Mouse (Mus musculus) retina, embryonic 14.5 days (tissue): ENCODE measurements around the gene Foxj3.

Experiments
- DNase-seq: peaks from one replicate; pipeline ENCODE4 v3.0.0-alpha.2; 2015; ENCODE audit warnings: low spot score

Gene Foxj3

DNA sequence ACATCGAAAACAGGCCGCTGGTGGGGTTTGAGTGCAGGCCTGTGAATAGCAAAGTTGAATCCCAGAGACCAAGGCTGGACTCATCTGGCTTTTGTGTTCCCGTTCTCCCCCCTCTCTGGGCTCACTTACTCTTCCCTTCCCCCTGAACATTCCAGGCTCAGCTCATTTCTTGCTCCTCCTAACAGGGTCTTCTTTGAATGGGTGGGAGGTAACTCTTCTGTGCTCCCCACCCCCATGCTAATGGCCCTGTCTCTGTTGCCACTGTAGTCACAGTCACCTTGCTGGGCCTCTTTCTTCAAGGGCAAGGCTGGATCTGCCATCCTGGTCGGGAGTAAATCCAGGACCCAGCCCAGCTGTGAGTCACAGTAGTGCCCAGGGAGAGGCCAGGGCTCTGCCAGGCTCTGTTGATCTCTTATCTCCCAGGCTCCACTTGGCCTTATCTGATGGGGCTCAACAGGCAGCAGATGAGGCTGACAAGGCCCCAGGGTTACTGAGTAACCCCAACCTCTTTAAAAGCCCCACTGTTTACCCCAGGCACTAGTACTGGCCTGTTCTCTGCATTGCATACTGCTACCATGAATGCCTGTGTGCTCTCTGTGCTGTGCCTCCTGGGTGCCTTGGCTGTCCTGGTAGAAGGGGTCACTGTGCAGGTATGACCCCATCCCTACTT is 100.5 kb downstream of the Foxj3 start, which contains the start of gene Guca2a:
TSS of gene Guca2a (plus strand) at position 529 of the 670 bp plus-strand sequence.
- DNase-seq = no peak

DNA sequence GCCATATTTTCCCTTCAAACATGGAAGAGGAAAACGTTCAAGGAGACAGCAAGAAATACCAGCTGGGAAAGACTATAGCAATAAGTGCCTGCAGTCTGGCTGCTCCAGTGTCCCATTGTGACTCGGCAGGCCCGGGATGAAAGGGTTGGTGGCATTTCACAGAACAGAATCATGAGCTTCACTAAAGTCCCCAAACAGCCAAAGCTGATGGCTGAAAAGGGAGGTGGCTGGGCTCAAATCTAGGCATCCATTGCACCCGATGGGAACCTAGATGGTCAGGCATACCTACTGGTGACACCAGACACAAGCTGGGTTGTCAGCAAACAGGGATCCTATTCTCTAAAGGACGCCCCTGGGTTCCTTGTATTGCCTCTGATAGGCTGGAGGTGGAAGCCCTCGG is 101.1 kb downstream of the Foxj3 start:
- DNase-seq = no peak

DNA sequence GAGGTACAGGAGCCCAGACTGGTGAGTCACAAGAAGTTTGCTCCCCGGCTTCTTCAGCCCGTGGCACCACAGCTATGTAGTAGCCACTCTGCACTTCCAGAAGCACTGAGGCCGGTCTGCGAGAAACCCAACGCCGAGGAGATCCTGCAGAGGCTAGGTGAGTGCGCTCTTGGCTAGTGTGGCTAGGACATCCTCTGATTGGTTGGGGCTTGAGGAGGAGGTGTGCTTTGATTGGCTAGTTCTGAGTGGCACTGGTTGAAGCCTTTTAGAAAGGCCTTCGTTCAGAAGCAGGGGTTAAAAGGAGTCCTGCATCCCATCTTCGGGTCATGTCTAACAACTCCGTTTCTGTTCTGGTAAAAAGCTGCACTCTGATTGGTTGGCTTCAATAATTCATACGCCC is 101.9 kb downstream of the Foxj3 start:
- no peak for DNase-seq

DNA sequence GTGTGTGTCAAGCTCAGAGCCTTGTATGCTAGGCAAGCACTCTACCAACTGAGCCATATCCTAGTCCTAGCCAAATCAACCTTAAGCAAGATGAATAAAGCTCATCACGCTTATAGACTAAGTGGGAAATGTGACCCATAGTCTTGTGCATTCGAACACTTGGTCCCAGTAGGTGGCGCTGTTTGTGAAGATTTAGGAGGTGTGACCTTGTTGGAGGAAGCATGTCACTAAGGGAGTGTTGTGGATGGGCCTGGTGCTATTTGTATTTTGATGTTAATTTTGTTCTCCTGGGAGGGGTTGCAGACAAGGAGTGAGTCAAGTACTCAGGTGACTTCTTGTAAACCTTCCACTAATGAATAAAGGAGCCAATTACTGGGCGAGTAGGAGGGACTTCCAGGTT is 105.9 kb downstream of the Foxj3 start:
- no peak for DNase-seq

DNA sequence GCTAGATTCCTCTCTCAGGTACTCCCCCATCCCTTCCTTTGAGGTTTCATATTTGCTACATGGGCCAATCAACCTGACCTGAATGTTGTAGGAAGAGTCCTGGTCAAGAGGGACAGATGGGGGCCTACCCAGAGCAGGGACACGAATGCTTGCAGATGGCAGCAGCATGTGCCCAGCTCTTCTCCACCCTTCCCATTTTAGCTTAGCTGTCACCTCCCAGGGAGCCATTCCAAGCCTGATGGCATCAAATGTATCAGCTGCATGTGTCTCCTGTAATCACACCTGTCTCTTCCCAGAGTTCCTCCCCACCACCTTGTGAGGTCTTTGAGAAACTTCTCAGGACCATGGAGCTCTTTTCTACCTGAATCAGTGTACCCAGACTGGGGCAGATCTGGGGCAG is 120.2 kb downstream of the Foxj3 start:
- no peak for DNase-seq

DNA sequence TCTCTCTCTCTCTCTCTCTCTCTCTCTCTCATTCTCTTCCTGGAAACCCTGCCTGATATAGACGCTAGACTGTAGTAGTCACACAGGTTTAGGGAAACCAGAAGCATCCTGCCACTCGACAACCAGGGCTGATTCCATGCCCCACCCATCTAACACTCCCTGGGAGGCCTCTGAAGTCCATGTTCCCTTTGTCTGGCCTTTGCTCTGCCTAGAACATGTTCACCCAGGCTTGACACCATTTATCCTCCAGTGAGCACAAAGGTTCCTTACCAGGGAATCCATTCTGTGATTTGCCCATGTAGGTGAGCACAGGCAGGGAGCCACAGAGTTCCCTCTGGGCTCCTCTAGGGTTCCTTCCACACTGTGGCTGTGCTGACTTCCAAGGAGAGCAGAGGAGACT is 121.4 kb downstream of the Foxj3 start:
- no peak for DNase-seq

DNA sequence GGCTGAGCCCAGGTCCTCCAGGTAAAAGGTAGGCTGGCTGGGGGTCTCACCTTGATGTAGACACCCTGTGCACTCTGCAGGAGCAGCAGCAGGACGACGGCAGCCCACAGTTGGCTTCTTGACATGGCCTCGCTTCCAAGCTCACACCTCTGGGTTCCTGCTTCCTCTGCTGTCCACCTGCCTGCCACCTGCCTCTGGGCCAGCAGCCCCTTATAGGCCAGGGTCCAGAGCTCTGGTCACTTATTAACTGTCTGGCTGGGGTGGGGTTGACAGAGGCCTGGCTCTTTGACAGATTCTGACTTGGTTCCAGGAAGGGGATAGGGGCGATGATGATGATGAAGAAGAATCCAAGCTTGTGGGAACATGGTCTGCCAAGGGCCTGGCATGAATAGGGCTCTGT is 121.9 kb downstream of the Foxj3 start, which contains the start of gene Guca2b:
TSS of gene Guca2b (minus strand) at position 224 of the 400 bp plus-strand sequence.
- DNase-seq = no peak

DNA sequence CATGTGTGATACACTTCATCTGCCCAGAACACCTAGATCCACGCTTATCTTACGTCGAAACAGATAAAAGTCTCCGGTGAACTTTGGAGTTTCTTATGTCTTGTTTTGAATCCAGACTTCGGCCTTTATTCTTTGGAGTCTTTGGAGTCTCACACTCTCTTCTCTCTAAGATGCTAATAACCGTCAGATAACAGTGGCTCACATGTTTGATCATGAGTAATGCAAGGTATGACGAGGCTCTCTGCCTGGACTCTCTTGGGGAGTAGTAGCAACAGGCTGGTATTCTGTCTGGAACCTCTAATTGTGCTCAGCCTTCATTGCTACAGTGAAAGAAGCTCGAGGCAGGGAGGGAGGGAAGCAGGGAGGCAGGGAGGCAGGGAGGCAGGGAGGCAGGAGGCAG is 123.2 kb downstream of the Foxj3 start:
- DNase-seq = no peak

DNA sequence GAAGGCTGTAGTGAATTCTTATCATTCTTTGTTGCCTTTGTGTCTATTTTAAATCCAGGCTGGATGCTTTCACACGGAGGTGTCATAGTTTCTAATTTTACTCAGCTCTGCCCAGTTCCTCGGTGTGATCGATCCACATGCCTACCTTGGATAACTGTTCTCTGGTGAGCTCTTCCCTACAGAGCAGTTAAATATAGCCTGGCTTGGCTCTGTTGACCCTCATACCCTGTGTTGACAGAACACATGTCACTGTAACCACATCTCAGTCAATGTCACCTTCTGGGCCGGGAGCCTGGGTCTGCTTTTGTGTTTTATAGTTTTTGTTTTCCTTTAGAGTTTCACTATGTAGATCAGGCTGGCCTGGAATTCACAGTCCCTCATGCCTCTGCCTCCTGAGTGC is 125.3 kb downstream of the Foxj3 start:
- no peak for DNase-seq

DNA sequence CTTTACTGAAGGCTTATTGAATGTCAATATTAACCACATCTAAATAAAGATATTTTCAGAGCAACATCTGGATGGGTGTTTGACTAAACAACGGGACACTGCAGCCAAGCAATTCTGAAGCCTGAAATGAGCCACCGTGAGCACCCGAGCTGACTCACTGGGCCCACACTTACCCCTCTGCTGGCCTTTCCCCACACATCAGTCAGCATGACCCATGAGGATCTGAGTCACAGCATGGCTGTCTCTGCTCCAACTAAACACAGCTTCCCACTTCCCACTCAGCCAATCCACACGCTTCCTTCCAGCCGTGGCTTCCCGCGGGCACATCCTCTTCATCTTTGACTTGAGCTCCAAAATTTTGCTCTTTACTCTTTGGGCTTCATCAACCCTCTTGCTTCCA is 126.2 kb downstream of the Foxj3 start:
- no peak for DNase-seq

DNA sequence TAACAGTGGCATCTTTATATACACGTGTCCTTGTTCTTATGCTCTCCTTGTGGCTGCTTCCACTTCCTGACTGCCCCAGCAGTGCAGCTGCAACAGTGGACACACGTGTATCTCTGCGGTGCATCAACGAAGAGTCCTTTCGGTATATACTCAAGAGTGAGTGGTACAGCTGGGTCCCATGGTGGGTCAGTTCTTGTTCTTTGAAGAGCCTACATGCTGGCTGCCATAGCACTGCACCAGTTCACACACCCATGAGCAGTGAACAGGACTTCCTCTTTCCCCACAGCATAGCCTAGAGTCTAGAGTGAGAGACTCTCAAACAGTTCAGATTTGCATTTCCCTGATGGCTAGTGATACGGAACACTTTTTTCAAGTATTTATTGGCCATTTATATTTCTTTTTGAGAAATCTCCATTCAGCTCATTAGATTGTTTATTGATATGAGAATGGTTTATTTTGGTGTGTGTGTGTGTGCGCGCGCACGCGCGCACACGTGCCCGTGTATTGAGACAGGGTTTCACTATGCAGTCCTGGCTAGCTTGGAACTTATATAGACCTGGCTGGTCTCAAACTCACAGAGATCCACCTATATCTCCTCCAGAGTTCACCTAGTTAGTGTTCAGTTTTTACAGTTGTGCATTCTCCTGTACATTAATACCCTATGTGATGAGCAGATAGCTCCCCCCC is 126.7 kb downstream of the Foxj3 start:
- DNase-seq = no peak

DNA sequence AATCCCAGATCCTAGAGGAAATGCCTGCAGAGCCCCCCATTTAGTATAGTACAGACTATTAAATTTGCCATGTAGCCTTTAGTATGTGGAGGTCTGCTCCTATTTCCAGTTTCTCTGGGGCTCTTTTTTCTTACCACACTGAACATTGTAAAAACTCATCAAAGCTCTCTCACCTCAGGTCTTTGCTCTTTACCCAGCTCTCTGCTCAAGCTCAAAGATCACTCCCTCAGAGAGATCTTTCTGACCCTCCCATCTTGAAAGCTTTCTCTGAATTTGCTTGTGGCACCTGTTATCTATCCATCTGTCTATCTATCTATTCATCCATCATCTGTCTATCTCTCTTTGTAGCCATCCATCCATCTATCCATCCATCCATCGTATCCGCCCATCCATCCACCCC is 128.4 kb downstream of the Foxj3 start:
- DNase-seq = no peak

DNA sequence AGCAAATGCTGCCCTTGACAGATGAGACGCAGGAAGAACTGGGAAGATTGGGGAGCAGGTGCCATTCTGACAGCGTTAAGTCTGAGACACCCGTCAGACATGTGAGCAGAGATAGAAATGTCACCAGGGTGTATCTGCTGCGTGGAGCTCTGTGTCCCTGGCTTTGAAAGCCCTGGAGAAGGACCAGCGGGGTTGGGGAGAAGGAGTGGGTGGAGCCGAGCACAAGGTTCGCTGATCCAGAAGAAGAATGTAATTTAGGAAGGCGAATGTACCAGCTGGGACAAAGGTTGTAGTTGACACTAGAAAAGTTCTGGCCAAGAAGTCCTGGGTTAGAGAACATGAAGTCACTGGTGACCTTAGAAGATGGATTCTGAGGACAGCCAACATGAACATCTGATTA is 129.3 kb downstream of the Foxj3 start:
- DNase-seq = no peak

DNA sequence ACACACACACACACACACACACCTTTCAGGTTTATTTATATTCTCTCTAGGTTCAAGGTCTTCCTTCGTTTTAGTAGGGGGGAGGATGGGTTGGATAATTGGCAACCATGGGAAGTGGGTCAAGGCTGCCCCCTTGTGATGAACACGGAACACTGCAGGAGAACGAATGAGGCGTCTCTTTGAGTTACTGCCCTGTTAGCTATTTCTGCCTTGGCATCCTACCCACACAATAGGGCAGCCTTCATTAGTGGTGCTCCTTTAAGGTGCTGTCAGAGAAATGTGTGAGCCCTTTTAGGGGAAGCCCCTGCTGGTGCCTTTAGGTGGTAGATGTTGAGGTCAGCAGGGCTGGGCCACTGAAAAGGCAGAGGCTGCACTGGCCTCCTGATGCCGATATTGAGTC is 130.7 kb downstream of the Foxj3 start:
- DNase-seq = peak; percentile 81

DNA sequence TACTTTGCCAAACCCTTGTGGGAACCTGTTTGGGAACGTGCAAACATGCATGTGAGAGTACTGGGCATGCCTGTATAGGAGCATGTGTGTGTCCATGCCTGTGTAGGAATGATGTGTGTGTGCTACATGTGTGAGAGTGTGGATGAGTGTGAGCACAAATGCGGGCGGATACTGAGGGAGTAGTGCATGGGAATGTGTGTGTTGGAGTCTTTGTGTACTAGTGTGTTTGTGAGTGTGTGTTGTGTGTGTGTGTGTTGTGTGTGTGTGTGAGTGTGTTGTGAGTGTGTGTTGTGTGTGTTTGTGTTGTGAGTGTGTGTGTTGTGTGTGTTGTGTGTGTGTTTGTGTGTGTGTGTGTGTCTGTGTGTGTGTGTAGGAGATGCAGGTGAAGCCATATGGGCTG is 131.4 kb downstream of the Foxj3 start:
- DNase-seq = no peak

DNA sequence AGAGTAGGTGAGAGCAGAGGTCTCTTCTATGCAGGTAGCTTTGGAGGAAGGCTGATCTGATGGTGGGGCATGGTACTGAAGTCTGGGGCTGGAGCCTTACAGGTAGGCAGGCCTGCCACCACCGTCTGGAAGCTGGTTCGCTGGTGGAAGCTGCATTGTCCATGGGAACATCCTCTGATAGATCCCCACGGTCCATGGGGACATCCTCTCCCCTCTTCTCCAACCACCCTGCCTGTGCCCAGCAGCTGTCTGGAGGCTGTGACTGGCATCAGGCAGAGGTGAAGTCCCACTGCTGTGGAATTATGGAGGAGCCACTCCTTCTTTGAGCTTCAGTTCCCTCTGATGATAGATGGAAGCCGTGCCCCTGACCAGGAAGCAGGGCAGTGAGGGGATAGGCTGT is 131.8 kb downstream of the Foxj3 start:
- DNase-seq = no peak

DNA sequence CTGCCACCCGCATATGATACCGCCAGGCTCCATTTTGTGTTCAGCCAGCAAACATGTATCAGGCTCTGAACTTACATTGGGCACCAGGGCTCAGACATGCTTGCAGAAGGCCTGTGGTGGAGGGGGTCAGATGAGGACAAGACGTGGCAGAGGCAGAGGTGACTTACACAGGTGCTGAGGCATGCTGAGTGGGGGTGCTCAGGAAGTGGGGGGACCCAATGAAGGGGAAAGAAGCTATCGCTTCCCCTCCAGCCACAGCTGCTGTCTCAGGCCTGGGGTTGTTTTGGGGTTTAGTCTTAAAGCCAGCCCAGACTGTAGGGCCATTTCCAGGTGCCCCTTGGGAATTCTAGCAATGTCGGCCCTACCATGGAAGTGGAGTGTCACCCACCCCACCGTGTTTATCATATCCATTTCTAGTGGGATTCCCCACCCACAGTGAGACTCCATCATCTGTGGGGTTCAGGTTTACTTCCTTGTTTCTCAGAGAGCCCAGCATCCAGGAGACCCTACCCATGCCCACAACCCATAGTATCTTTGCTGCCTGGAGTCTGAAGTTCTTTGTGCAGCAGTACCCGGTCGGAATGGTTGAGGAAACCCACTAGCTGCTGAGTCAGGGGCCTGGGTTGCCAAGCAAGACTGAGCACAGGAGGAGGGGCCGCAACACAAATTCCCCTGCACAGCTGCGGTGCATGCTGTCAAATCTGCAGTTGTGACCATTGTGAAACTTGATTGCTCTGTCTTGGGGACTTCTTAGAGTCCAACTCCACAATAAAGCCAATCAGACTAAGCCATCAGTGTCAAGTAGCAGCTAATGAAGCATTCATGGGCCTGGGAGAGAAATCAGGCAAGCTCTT is 132.8 kb downstream of the Foxj3 start:
- DNase-seq = no peak

DNA sequence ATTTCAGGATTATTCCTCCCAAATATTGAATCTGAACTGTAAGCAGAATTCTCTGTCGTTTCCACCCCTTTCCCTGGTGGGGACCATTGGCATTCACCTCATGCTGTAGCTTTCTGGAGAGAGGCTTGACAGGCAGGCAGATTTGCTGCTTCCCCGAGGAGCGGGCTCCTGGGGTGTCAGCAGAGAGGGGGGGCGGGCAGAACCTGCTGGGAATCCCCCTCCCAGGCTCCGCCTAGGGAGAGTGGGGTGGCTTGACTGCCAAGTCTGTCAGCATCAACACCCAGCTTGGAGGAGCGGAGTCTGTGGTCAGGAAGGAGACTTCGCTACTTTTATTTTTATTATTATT is 133.4 kb downstream of the Foxj3 start:
- no peak for DNase-seq

DNA sequence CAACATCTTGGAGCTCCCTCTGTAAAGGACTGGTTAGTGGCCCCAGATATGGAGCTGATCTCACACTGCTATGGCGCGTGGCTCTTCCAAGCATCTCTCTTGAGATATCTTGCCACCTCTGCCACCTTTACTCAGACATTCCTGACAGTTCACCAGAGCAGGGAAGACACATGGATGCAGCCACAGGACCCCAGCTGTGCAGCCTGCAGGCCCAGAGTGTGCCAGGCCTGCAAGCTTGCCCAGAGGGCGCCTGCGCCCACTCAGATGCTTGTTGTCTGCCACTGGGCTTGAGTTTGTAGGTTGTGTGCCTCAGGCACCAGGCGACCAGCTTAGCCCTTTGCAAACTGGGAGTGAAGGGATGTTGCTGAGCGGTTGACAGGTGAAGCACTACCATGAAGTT is 133.9 kb downstream of the Foxj3 start:
- no peak for DNase-seq

DNA sequence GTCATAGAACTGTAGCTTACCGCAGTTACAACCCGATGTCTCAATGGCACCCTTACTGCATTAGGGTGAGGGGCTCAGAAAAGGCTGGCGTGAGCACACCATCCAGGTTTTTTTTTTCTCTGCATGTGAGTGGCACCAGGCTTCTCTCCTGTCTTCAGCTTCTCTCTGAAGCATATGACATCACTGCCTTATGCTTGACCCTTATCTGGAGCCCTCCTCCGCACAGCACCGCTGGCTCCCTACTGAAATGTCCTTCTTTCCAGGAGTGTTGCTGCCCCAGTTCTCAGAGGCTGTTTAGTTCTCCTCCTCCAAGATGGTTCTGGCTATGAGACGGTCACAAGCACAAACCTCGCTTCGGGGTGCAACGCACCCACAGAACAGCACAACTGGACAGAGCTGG is 134.4 kb downstream of the Foxj3 start:
- DNase-seq = no peak

DNA sequence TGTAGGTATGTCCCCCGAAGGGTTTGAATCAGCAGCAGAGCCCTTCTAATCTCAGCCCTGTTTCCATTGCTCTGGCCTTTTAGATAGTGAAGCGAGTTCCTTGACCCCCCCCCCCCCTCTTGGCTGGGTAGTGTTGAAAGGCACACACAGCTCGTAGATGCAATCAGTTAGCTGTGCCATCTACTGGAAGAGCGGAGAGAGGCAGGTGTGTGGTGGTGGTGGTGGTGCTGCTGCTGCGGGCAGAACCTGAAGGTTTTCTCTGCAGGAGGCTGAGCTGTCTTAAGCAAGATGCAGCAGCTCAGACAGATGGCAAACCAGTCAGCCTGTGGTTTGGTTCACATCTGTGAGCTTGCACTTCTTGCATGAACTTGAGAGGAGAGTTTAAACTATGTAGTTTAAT is 135.9 kb downstream of the Foxj3 start:
- DNase-seq = no peak
